Mouse (Mus musculus) G1E-ER4 (cell line): Measurements from ENCODE around the gene Fa2h. TPM values are rescaled to one million over a fixed set of nuclear protein-coding genes. Genes with fewer than 3 reads are reported as not detected.

Experiments used
- GATA1 ChIP-seq: IDR thresholded peaks from one replicate; pipeline ENCODE4 v1.8.0; 2012; ENCODE audit warnings: low read length, inconsistent platforms
- polyA plus RNA-seq: library from polyadenylated mRNA; stranded (reverse); fragments of >175 nt; gene quantifications from 2 replicates; pipeline ENCODE4 v1.2.3, GENCODE M21; 2012

Gene Fa2h
- not detected in 2 replicates for polyA plus RNA-seq

DNA sequence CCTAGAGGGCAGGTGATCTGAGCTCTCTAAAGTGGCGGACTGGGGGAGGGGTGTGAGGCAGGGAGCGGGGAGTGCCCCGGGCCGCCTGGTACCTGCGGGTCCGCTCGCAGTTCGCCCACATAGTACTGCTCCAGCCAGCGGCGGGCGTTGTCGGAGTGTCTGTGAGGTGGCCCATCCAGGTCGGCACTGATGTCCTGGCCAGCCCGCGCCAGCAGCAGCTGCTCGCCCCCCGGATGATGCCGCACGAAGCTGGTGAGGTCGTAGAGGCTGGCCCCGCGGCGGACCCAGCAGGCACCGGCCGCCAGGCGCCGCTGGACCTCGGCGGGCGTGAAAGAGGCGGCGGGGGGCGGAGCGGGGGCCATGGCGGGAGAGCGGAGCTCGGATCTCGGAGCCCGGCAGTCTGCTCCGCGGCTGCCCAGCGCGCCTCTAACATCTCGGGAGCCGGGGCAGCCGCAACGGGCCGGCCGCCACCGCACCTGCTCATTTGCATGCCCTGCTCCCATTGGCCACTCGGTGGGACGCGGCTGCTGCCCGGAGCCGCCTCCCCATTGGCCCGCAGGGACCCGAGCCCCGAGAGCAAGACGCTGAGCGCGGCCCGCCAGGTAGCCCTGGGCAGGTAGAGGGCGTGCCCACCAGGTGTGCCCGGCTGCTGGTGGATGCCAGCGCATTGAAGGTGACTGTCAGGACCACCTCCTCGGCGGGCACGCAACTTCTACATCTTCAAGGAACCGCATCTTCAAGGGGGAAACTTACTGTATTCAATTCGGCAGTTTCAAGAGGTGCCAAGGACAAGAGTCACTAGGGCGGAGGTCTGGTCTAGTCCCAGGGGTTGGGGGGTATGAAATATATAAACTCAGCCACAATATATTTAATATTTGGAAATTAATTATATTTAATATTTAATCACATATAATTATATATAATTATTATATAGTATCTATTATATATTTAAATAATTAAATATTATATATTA lies at the start of gene Fa2h:
Fa2h (minus strand) TSS at position 434 of the 973 bp plus-strand sequence.
- TF ChIP-seq GATA1, result no peak

DNA sequence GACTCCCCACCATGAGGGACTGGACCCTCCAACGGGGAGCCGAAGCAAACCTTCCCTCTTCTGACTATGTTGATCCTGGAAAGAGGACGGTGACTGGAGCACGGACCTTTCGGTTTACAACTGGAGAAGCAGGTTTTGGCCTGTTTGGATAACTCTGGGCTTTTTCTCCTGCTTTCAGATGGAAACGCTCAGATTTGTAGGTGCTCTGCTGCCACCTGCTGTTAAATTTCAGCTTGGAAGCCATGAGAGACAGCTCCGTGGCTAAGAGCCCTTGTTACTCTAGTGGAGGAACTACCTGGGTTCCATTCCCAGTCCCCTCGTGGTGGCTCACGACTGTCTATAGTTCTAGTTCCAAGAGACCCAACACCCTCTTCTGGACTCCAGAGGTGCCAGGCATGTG lies 45.6 kb upstream of the Fa2h start:
- TF ChIP-seq GATA1, result no peak

DNA sequence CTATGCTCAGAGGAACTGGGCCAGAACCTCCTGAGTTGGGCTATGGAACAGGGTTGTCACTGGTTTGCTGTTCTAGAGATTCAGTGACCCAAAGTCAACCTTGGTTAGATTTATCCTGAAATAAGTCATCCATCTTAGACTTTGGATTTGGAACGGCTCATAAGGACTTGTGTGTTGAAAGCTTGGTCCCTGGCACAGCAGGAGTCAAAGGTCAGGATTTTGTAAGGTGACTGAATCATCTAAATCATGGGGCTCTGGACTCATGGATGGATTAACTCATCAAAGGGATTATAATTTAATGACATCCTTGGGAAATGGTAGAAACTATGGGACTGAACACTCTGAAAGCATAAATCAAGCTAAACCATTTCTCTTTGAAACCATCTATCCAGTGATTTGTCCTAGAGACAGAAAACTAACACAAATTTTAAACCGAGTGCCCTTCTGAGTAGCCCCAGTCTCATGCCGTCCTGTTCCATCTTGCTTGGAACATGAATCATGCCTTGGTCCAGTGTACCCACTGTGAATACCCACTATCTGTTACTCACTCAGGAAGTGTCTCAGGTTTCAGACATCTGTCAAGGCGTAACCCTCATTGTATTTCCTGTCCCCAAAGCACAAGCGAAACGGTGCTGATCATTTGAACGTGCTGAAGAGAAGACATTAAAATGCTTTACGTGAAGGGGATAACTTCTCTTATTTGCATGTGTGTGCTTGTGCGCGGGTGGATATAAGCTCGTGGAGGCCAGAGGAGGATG lies 41.6 kb upstream of the Fa2h start:
- TF ChIP-seq GATA1, result no peak

DNA sequence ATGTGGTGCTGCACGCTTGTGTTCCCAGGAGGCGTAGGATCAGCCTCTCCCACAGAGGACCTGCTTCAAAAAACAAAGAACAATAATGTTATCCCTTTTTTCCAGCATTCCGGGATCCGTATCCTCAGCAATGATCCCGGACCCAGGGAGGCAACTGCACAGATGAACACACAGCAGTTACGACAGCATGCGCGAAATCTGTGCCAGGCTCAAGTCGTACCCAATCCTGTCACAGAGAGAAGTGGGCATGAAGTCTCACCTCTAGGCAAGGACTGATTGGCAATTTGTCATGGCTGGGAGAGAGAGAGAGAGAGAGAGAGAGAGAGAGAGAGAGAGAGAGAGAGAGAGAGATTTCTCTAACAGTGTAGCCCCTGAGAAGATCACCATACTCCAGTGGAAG lies 31.0 kb upstream of the Fa2h start:
- no peak for TF ChIP-seq GATA1

DNA sequence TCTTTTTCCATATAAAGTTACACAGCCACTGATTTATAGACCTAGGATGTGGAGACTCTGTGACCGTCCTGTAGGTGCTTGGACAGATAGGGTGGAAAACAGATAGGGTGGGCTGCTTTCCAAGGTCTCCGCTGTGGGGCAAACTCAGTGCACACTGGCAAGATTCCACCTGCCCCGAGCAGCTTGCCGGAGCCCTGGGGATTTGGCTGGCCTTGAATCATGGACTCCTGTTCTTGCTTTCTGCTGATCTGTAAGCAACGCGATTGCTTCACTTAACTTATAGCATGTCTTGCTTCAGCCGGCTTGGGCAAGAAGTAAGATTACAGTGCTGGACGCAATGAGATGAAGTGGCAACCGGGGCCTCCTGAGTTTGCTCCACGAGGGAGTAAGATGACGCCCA lies 30.6 kb upstream of the Fa2h start:
- no peak for TF ChIP-seq GATA1

DNA sequence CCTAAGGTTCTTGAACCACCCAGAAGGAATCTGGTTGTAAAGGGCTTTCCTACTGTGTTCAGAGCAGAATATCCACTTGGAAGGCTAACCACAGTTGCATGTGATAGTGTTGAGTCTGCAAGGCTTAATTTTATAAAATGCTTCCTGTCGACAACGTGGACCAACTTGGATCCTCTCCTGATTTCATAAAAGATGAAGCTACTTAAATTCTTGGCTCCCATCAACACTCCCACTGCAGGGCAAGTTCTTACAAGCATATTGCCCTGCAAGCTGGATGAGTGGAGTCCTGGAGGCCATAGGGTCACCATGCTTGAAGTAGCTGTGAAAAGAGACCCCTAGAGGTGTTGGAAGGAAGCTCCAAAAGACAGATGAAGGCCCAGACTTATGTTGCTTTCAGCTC lies 29.0 kb upstream of the Fa2h start:
- TF ChIP-seq GATA1, result no peak

DNA sequence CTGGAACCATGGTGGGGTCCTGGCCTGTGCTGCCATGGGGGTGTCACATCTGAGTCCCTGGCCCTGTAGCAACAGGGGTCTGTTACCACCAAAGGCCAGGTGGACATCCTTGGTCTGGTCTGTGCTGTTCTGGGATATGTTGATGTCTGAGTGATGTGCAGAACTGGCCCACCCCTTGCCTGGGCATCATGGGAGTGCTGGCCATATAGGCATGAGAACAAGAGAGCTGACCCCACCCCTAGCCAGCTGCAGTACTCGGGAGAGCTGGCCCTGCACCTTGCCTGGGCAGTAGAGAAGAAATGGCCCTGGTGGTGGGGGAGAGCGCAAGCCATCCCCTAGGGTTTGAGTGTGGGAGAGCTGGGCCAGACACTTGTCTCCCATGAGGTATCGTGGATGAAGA lies 25.5 kb upstream of the Fa2h start:
- no peak for TF ChIP-seq GATA1

DNA sequence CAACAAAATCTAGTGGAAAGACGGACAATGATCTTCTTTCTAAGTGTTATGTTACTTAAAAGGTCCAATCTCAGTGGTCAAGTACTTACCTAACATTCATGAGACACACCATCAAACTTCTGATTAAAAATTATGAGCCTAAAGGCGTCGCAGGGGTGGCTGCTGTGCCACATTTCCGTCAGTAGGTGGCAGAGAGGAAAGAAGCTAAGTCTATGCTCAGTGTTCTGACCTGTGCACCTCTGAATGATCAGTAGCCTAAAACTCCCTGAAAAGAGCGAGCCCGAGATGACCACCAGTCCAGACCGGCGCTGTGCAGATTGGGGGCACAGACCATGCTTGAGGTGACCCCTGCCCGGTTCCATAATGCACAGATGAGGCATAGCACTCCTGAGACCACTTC lies 25.0 kb upstream of the Fa2h start:
- no peak for TF ChIP-seq GATA1

DNA sequence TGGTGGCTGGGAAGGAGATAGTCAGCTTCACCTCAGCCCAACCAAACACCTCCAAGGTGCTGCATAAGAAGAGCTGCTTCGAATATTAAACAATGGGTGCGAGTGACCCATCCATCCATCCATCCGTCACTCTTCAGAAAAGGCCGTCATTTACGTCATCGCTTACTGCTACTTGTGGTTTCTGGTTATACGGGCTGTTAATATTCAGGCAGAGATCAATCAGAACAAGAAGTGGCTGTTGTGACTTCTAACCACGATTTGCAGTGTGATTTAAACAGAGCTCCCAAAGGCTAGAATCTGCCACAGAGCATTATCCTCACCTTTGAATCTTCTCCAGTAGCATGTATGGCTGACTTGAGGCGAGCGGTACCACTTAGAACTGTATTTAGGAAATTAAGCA lies 23.6 kb upstream of the Fa2h start:
- TF ChIP-seq GATA1, result no peak

DNA sequence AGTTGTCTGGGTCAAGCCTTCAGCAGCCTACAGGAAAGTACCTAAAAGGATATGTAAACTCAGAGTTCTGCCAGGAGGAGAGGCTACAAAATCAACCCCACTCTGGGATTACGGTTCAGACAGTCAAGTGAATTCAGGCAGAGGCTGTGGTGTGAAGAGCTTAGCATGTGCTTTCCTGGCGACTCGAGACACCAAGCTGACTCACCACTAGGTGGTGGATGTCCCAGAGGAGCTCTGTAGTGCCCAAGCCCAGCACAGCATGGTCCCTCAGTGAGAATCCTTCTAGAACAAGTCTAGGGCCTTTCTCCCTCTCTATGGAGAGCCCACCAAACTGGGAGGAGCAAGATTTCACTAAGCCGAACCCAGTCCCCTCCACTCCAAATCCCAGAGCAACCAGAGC lies 9.8 kb upstream of the Fa2h start:
- no peak for TF ChIP-seq GATA1

DNA sequence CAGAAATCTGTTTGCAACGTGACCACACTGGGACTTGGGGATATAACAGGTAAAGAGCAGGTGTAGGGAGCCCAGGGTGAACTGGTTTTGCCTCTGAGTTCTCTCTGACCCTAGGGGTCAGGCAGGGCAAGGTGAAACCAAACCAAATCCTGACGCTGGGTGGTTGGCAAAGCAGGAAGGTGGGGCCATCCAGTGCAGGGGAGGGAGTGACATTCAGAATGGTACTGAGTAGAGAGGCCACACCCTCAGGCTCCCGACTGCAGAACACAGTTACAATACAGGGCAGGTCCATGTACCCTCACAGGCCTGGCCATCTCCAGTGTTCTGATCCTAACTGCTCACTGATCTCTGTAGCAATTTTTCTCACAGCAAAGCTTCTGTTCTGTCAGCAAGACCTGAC lies 2.4 kb downstream of the Fa2h start:
- no peak for TF ChIP-seq GATA1

DNA sequence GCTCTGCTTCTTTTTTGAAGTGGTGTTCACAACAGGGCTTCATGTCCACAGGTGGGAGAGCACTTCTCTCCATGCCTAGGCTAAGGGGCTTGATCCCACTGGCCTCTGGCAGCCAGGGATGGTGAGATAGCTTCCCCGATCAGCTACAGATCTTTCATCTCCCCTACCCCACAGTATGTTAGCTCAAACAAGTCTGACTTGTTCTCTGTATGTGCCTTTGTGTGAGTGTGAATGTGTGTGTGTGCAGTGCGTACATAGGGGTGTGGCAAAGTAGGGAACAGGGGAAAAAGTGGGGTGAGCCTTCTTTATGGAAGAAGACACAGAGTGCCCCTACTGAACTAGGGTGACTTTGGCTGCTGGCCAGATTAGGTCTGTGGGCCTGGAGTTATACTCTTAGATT lies 2.8 kb downstream of the Fa2h start:
- no peak for TF ChIP-seq GATA1

DNA sequence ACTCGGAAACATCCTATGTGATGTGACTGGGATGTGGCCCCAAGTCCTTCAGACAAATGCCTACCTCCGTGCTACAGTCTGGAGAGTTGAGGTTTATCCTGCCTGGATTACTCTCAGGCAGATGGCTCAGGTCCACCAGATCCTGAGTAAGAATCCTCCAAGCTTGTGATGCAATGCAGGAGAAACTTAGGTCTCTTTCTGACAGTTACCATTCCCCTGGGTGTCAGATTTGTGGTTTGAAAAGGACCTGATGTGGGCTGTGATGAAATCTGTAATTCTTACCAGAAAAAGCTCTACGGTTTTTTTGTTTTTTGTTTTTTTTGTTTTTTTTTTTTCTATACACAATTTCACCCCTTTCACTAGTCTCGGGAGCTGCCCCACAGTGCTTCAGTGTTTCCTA lies 4.0 kb downstream of the Fa2h start:
- no peak for TF ChIP-seq GATA1

DNA sequence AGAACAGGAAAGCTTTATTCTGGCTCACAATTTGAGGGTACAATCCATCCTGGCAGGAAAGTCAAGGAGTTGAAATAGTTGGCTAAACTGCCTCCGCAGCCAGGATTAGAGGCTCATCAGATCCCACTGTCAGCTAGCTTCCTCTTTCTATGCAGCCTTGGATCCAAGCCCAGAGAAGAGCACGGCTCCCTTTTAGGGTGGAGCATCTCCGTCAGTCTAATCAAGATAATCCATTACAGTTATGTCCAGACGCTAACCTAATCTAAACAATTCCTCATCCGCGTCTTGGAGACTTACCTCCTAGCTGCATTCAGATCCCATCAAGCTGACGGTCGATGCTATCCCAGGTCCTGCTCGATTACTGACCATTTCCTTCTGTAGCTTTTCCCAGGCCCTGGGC lies 7.7 kb downstream of the Fa2h start:
- TF ChIP-seq GATA1, result no peak

DNA sequence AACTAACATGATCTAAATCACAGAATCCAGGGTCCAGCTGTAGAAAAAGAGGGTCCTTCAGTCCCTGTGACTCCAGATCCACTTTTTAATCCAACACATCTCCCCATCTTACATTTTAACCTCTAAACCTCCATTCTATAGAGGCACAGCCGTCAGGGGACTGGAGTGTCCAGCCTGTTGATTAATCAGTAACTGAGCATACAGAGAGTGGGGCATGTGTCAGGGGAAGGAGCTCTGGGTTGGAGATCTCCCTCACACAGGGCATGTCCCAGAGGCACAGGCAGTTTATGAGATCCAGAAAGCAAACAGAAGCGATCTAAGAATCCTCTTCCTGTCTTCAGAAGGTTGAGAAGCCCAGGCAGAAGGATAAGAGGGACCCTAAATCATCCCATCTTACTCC lies 9.0 kb downstream of the Fa2h start:
- TF ChIP-seq GATA1, result no peak

DNA sequence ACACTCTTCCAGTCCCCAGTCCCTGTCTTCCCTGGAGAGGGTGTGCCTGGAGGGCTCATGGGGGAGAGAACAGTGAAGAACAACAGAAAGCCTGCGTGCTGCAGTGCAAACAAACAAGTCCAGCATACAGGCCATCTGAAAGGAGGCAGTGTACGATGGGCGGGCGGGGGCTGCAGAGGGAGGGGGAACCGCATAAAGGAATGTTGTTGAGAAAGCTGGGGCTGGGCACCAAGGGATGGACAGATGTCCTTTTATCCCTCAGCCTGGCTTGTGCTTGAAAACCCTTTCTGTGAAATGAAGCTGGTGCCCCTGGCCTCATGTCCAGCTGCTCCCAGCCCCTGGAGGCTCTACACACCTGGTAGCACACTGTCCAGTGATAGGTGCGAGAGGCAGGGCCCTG lies 18.4 kb downstream of the Fa2h start:
- no peak for TF ChIP-seq GATA1

DNA sequence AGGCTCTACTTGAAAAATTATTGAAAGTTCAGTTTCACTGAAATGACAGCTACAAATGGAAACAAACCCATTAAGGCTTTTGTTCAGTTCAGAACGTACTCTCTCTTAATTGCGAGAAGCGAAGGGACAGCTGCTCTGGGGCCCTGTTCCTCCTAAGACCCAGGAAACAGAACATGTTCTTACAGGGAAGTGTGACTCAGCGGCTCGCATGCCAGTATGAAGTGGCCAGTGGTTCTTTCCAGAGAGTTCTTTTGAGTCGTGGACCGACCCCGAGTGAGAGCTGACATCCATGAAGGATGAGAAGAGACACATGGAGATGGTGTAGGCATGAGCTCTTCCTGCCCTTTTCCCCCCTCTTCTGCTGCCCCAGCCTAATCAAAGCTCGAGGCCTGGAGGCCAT lies 23.9 kb downstream of the Fa2h start:
- TF ChIP-seq GATA1, result no peak
